Mouse (Mus musculus) ovary, adult 10 weeks (tissue): ENCODE results near the gene Cysltr2. TPM values are rescaled to one million over a fixed set of nuclear protein-coding genes. Genes with fewer than 3 reads are reported as not detected.

Source experiments
- polyA plus RNA-seq: library from polyadenylated mRNA; stranded (reverse); fragments of 350-450 nt; fragmentation: Illumina TruSeq; extraction: RNeasy Lipid Tissue Mini Kit (QIAGEN cat#74804); gene quantifications from one replicate; pipeline ENCODE4 v1.2.3, GENCODE M21; 2014

Gene Cysltr2
- polyA plus RNA-seq, result 2.0 TPM

GRCm38 (mm10) chr14:73048937-73049336, at the start of gene Cysltr2:
Gene Cysltr2 (minus strand): TSS chr14:73049114.

Other genes starting within 250 kb of the Cysltr2 start
- 82.7 TPM for gene Rcbtb2, start 73.9 kb upstream of the Cysltr2 start, polyA plus RNA-seq
- 16.2 TPM for gene Lpar6, start 188.8 kb upstream of the Cysltr2 start, polyA plus RNA-seq